Mouse (Mus musculus) stomach, embryonic 16.5 days (tissue): ENCODE data around the gene Frmd6. TPM values are rescaled to one million over a fixed set of nuclear protein-coding genes. Genes with fewer than 3 reads are reported as not detected.

ENCODE experiments used
- ATAC-seq: fragments of 200-750 bp; cut with Nextera tagmentation; 2 replicates; pipeline ENCODE4 v1.8.0; 2017; ENCODE audit warnings: moderate number of reproducible peaks, moderate TSS enrichment; ENCODE audit not compliant: insufficient read depth, low FRiP score
- H3K27ac ChIP-seq: fragments of 300-500 bp; sonication (generic); 2 replicates; pipeline ENCODE4 v1.5.1; 2014; ENCODE audit warnings: low read length
- H3K27me3 ChIP-seq: fragments of 300-500 bp; sonication (generic); 2 replicates; pipeline ENCODE4 v1.6.1; 2014; ENCODE audit warnings: low read length, control low read depth, mixed read lengths; ENCODE audit not compliant: control insufficient read depth, insufficient read depth
- H3K36me3 ChIP-seq: fragments of 300-500 bp; sonication (generic); 2 replicates; pipeline ENCODE4 v1.6.1; 2014; ENCODE audit warnings: low read length; ENCODE audit not compliant: control insufficient read depth, insufficient read depth
- H3K4me1 ChIP-seq: fragments of 300-500 bp; sonication (generic); 2 replicates; pipeline ENCODE4 v1.6.1; 2014; ENCODE audit warnings: low read length, control low read depth, mixed read lengths; ENCODE audit not compliant: control insufficient read depth, insufficient read depth
- H3K4me2 ChIP-seq: fragments of 300-500 bp; sonication (generic); 2 replicates; pipeline ENCODE4 v1.6.1; 2014; ENCODE audit warnings: low read depth, low read length, mixed read lengths
- H3K4me3 ChIP-seq: fragments of 300-500 bp; sonication (generic); replicated peaks from 2 replicates; pipeline ENCODE4 v1.5.1; 2014; ENCODE audit warnings: mild to moderate bottlenecking, low read length
- H3K9ac ChIP-seq: fragments of 300-500 bp; sonication (generic); 2 replicates; pipeline ENCODE4 v1.6.1; 2014; ENCODE audit warnings: low read length
- H3K9me3 ChIP-seq: fragments of 300-500 bp; sonication (generic); replicated peaks from 2 replicates; pipeline ENCODE4 v1.6.1; 2016; ENCODE audit warnings: low read length, control low read depth; ENCODE audit not compliant: control insufficient read depth
- WGBS: fragments of 180-500 bp; shearing (Covaris S2); extraction: QIAGEN DNeasy Blood & Tissue Kit; methylation state at CpG from one replicate; pipeline ENCODE4 v1.1.7; 2014; 5-methylcytosine and 5-hydroxymethylcytosine counted together
- polyA plus RNA-seq: library from polyadenylated mRNA; unstranded; fragments of >200 nt; fragmentation: Nextera tagmentation; extraction: Ambion mirVana; gene quantifications from 2 replicates; pipeline ENCODE4 v1.2.1, GENCODE M21; 2015

Frmd6 gene
- polyA plus RNA-seq, 1 experiment from 2014 or later = 35.9 TPM

DNA sequence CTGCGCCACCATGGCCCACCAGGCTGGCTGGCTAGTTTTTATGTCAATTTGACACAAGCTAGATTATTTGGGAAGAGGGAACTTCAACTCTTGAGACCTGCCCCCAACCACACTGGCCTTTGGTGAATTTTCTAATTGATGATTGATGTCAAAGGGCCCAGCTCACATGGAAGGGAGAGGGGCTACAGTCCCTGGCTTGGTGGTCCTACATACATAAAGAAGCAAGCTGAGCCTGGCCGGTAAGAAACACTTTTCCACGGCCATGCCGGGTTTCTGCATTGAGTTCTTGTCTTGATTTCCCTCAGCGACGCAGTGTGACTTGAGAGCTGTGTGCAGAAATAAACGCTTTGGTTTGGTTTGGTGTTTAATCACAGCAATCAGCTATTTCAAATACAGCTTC, 1.3 kb upstream of the Frmd6 start:
- H3K9ac ChIP-seq = peak overlapping the region; percentile 26; the same call in 1 of the 2 replicates
- no peak for ATAC-seq
- no peak overlapping the region; the same call in 1 of the 2 replicates for H3K27ac ChIP-seq
- H3K4me3 ChIP-seq = no peak overlapping the region; the same call in 1 of the 2 replicates
- H3K4me1 ChIP-seq = peaks cover 13% of the 10 kb centered on the region
- no peaks in the 10 kb centered on the region for H3K36me3 ChIP-seq
- no peaks in the 10 kb centered on the region for H3K27me3 ChIP-seq
- WGBS = 51% methylated on average over 7 of the region's 7 CpGs
- no peaks in the 10 kb centered on the region for H3K9me3 ChIP-seq
- peak overlapping the region; percentile 93 for H3K4me2 ChIP-seq

DNA sequence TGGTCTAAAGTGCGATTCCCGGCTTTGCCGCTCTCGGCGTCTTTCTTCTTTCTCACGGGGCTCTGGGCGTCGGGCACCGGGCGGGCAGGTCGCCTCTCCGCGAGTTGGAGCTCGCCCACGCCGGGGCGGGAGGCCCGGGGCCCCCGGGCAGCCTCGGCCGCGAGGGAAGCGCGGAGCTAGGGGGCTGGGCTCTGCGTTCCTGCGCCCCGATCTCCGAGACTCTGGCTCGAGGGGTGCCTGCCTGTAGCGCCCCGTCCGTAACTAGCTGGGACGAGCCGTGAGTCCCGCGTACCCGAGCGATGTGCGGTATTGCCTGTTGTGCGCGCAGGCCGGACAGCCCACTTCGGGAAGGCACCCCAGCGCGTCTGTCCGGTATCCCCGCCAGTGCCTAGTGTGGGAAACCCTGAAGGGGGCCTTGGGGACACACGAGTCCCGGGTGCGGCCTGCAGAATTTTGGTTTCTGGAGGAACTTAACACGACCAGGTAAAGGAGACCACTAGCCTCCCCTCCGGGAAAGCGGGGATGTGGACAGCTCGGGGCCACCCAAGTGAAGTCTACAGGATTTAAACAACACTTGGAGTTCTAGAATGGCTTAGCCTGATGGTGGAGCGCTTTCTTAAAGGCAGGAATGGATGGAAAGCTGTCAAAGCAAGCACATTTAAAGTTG, 470 bp downstream of the Frmd6 start:
- Histone ChIP-seq H3K9ac (peak overlapping the region; percentile 95), H3K27ac (peak overlapping the region; percentile 99), H3K4me3 (peak overlapping the region; percentile 89), H3K4me2 (peak overlapping the region; percentile 93), H3K36me3 (no peaks in the 10 kb centered on the region), H3K27me3 (no peaks in the 10 kb centered on the region), H3K4me1 (peaks cover 15% of the 10 kb centered on the region), H3K9me3 (no peaks in the 10 kb centered on the region)
- ATAC-seq = peak; percentile 50
- under 1% methylated on average over 55 of the region's 55 CpGs for WGBS

DNA sequence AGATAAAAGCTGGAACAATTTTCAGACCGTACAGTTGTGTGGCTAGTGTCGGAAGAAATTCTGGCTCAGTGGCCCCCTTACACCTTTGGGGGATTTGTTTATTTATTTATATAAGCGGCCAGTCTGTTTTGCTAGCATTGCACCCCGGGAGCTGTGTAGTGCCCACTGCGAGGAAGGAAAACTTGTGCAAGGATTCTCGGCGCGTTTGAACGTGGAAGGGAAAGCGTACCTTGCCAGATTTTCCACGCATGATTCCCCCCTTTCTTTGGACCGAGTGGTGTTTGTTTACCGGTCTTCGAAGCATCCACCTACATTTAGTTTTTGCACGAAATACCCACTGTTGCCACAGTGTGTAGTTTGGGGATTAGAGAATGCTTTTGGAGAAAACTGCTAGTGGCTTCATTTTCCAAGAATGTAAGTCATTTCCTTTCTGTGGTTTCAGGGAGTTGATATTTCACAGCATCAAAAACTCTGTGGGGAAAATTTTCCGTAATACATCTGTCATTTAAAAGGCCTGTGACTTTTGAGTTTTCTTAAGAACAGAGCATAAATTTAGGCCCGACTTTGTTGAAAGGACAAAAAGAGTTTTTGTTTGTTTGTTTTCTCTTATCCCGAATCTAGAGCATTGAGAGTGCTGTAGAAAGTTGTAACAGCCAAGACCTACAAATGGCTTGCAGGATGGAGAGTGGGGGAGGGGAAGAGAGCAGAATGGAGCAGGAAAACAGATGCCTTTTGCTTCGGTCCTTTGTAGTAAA, 1.2 kb downstream of the Frmd6 start:
- Histone ChIP-seq H3K27ac (peak overlapping the region; percentile 99), H3K9ac (peak overlapping the region; percentile 95), H3K4me3 (peak overlapping the region; percentile 89), H3K36me3 (no peaks in the 10 kb centered on the region), H3K4me1 (peaks cover 20% of the 10 kb centered on the region), H3K4me2 (peak overlapping the region; percentile 93), H3K9me3 (no peaks in the 10 kb centered on the region), H3K27me3 (no peaks in the 10 kb centered on the region)
- no peak for ATAC-seq
- WGBS = 2% methylated on average over 19 of the region's 19 CpGs

DNA sequence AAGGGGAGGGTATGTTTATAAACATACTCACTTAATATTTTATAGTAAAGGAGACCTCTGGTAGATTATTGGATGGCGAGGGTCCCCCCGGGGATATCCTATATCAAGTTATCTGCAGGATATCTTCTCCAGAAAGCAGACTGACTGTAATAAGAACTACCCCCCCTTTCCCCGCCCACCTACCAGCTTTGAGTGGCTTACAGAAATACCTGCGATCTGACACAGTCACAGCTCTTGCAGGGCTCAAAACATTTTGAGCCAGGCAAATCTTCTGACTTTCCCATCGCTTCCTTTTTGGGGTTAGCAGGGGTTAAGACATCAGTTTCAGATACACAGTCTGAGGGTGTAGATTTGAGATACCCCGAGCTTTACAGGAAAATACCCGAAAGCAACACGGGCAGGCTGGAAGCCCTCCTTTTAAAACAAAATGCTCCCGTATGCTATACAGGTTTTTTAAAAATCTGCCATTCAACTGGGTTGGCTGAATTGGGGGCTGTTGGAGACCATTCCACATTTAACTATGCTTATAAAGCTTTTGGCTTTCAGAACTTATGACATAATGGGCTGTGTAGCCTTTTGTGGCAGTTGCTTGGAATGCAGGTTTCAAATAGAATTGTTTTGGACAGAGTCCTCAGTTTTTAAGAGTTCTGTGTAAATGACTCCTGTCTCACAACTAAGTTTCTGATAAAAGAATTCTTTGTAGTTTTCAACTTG, 2.0 kb downstream of the Frmd6 start:
- Histone ChIP-seq H3K27me3 (no peaks in the 10 kb centered on the region), H3K4me2 (peak overlapping the region; percentile 93), H3K4me1 (peaks cover 22% of the 10 kb centered on the region), H3K27ac (no peak overlapping the region), H3K4me3 (peak overlapping the region; percentile 89), H3K36me3 (no peaks in the 10 kb centered on the region), H3K9ac (peak overlapping the region; percentile 57), H3K9me3 (no peaks in the 10 kb centered on the region)
- WGBS = 20% methylated on average over 9 of the region's 9 CpGs
- ATAC-seq = no peak

DNA sequence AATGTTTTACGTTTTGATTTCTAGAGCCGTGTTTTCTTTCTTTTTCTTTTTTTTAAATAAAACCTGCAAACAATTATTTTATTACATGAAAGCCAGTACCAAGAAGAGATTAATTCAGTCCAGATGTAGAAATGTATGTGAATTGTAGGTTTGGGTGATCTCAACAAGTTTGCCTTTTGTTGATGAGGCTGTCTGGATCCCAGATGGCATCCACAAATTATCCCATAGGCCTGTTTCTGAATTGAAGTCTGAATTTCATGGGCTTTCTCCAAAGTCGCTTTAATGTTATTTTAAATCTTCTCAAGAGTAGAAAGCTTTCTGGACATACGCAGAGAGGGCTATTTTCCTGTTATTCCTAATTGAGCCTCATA, 2.6 kb downstream of the Frmd6 start:
- Histone ChIP-seq H3K4me2 (peak overlapping the region; percentile 14), H3K9me3 (no peaks in the 10 kb centered on the region), H3K27me3 (no peaks in the 10 kb centered on the region), H3K36me3 (no peaks in the 10 kb centered on the region), H3K27ac (no peak overlapping the region), H3K4me1 (peaks cover 22% of the 10 kb centered on the region), H3K4me3 (no peak overlapping the region), H3K9ac (no peak overlapping the region)
- ATAC-seq = no peak
- 68% methylated on average over 4 of the region's 4 CpGs for WGBS

DNA sequence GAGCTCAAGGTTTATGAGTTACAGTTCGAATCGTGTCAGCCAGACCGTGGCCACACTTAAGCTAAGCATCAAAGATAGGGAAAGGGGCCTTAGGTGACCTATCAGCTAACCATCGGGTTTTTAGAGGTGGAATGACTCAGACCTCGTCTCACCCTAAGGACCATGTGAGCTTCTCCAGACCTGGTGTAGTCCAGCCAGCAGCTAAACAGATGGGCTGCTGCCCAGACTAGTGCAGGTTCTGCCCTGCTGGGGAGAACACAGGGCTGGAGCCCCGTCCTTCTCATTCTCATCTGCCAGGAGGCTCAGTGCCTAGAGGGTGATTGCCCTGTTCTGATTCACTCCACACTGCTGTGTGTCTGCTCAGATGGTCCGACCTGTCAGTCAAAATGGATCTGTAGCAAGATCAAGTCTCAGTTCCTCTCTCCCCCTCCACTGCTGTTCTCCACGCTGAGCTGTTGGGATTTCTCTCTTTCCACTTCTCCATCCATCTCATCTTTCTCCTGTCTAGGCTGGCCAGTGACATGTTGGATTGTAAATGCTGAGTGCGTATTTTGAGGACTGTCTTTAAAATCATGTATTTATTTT, 5.8 kb downstream of the Frmd6 start:
- no peaks in the 10 kb centered on the region for H3K27me3 ChIP-seq
- WGBS = 64% methylated on average over 9 of the region's 9 CpGs
- no peak overlapping the region for H3K4me2 ChIP-seq
- peaks cover 24% of the 10 kb centered on the region for H3K4me1 ChIP-seq
- H3K9ac ChIP-seq = no peak overlapping the region
- H3K4me3 ChIP-seq = no peak overlapping the region
- H3K36me3 ChIP-seq = no peaks in the 10 kb centered on the region
- H3K9me3 ChIP-seq = no peaks in the 10 kb centered on the region
- no peak for ATAC-seq
- no peak overlapping the region for H3K27ac ChIP-seq

DNA sequence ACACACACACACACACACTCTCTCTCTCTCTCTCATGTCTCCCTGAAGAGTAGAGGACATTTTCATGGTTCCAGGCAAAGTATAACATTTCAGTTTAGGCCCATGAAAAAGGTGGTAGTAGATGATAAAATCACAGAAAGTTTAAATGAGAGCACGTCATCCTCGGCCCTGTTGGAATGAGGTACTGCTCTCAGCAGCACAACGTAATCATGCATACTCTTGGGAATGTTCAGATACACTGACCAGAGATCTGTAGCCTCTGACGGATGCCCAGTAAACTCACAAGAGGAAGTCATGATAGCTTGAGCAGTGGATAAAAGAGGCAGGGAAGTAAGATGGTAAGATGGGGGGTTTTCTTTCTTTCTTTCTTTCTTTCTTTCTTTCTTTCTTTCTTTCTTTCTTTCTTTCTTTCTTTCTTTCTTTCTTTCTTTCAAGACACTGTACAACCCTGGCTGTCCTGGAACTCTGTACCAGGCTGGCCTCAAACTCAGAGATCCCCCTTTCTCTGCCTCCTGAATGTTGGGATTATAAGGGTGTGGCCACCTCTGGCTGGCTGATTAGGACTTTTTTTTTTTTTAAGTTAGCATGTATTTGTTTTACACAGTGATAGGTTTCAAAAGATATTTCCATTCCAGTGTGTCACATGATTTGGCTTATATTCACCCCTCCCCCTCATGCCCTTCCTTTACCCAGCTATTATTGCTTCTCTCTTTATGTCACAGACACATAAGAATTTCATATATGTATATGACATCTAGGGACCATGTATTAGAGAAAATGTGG, 7.1 kb downstream of the Frmd6 start:
- Histone ChIP-seq H3K4me2 (no peak overlapping the region), H3K27ac (no peak overlapping the region), H3K36me3 (no peaks in the 10 kb centered on the region), H3K27me3 (no peaks in the 10 kb centered on the region), H3K9ac (no peak overlapping the region), H3K4me3 (no peak overlapping the region), H3K4me1 (peaks cover 17% of the 10 kb centered on the region), H3K9me3 (no peaks in the 10 kb centered on the region)
- 68% methylated on average over 4 of the region's 4 CpGs for WGBS
- ATAC-seq = no peak

DNA sequence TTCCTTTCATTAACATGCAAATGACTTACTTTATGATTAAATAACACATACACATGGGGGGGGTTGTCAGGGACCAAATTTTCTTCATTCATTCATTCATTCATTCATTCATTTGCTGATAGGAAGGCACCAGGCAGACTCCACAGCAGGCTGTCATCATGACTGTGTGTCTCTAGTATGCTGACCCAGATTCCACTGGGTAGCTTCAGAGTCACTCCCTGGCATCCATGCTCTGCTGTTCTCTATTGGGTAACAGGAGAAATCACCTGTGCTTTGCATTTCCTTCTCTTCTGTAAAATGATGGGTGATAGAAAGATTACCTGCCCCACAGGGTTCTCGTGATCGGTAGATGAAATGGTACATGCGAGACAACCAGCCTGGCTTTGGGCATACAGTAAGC, 7.7 kb downstream of the Frmd6 start:
- Histone ChIP-seq H3K4me1 (peaks cover 12% of the 10 kb centered on the region), H3K36me3 (no peaks in the 10 kb centered on the region), H3K27ac (no peak overlapping the region), H3K4me2 (no peak overlapping the region), H3K27me3 (no peaks in the 10 kb centered on the region), H3K4me3 (no peak overlapping the region), H3K9ac (no peak overlapping the region), H3K9me3 (no peaks in the 10 kb centered on the region)
- WGBS = 94% methylated on average over 3 of the region's 3 CpGs
- no peak for ATAC-seq
